Mouse (Mus musculus) embryo, embryonic 11.5 days (tissue): ENCODE results near the gene Enc1.
A peak's percentile ranks its signal among the peaks of the same experiment; 100 is the strongest.

ENCODE experiments used
- DNase-seq: peaks from one replicate; pipeline ENCODE4 v3.0.0-alpha.2; 2012; ENCODE audit warnings: low read depth, low spot score

Gene Enc1

GRCm38 (mm10) chr13:97240965-97241786 is at the start of gene Enc1:
Enc1 (plus strand) TSS chr13:97241105.
- peak; percentile 93 for DNase-seq

DNA sequence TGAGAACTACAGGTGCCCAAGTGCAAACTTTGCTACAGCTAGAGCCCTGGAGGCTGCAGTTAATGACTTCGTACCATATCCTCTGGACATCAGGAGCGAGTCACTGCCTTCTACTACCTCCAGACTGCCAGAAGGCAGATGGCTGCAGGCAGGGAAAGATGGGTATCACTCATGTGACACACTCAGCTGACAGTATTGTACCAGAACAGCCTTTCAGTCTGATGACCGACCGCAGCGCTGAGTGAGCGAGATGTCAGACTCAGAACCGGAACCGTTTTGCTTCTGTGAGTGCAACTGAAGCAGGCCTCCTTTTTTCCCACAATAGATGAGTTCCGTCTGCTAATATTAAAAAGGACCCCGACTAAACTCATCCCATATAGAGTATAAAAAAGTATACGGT is 48.3 kb upstream of the Enc1 start:
- DNase-seq = no peak

DNA sequence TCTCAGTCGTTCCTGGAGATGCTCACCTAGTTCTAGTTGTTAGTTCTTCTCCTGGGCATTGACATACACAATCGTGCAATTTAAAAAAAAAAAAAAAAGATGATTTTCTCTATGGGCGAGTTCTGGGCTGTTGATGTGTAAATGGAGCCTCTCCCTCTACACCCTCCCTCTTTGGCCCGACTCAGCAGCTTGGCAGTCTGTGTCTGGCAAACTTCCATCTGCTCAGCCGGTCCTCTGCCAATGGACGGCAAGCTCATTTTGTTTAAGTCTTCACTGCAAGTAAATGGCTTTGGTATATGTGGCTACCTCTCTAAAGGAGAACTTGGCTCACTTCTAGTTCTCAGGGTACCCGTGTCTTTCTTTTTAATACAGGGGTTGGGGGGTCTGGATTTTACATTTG is 47.5 kb upstream of the Enc1 start:
- no peak for DNase-seq

DNA sequence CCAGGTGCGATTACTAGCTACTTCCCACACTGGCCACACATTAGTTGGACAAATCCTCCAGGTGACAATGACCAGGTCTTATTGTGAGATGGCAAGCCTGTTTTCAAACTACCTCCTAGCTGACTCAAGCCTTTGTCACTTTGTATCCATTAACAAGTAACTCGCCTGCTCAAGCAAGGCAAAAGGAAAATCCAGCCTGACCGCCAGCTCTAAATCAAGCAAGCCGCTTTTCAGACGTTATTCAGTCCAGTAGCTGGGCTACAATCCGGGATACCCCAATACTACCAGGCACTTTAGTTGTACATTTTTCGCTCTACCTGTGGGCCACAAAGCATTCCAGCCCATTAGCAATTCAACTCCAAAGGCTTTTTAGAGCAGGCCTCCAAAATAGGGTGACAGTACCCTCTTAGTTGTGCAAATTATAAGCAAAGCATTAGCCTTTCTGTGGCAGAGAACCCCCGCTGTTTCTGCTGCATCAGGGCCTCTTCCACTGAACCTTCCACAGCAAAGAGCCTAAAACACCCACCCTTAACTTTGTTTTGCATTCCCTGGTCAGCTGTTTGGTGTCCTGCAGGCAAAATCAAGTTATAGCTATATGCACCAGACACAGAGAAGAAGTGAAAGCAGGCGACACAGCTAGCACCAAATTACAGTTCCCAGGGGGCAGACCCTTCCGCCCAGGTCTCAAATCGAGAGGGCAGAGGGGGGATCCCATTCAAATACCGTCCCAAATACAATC is 44.5 kb upstream of the Enc1 start:
- no peak for DNase-seq

DNA sequence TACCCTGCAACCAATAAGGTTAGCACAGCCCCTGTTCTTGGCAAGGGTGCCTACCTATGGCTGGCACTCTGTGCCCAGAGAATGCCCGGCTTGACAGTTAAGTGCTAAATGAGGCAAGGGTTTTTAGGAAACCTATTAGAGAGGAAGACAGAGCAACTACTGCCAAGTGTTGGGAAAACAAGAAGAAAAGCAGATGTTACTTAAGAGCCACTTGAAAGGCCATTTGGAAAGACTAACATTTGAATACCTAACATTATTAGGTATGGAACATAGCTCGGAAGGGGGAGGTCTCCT is 44.0 kb upstream of the Enc1 start:
- no peak for DNase-seq

DNA sequence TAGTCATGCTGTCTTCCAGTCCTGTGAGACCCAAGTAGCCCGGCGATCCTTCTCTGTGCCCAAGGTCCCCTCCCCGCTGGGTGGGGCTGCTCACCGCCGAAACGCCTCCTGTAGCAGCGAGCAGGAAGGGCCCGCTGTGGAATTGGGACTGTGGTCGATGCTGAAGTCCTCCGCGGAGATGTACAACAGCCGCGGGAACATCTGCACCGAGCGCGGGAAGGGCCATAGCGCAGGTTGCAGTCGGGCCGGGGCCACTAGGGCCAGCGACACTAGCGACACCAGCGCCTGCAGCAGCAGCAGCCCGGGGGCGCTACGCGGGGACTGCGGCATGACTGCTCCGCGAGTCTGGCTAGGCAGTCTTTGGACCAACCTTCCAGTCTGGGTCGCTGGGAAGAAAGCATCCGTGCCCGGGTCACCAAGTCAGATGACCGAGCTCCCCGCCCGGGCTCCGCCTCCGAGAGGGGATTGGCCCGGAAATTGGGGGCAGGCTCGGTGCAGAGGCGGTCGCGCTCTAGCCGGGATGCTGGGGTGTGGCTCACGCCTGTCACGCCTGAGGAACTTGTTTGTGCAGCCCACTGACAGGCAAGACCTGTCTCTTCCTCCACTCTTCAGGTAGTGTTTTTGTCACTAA is 42.9 kb upstream of the Enc1 start, which contains the start of gene Hexb:
TSS of gene Hexb (minus strand) at position 426 of the 631 bp plus-strand sequence.
- DNase-seq = peak; percentile 65

DNA sequence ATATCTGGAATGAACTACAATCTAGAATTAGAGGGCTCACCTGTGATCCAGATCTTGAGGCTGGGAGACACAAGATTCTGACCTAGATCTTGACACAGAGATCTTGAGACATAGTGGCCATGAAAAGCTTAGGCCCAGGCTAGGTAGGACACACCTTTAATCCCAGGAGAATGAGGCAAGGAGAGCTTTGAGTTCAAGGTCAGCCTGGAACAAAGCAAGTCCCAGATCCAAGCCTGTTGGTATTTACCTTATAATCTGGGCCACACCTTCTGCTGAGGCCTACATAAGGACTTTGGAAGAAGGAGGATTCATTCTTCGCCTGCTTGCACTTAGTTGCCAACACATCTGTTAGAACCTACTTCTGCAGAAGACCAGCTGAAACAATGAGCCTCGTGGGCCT is 41.8 kb upstream of the Enc1 start:
- no peak for DNase-seq

DNA sequence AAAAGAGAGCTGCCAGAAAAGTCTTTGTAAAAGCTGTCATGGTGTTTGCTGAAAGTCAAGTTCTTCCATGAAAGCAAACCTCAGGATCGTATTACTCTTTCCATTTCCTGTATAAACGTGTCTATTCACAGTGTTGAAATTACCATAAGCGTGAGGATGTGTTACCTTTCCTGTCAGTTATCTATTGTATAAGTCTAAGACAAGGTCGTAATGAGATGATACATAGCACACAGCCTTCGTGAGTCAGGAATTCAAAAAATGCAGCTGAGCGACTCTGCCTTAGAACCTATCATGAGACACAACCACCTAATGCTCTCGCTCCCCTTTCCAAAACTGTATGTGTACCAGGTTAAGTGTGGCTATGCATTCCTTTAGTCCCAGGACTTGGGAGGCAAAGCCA is 39.8 kb upstream of the Enc1 start:
- DNase-seq = no peak

DNA sequence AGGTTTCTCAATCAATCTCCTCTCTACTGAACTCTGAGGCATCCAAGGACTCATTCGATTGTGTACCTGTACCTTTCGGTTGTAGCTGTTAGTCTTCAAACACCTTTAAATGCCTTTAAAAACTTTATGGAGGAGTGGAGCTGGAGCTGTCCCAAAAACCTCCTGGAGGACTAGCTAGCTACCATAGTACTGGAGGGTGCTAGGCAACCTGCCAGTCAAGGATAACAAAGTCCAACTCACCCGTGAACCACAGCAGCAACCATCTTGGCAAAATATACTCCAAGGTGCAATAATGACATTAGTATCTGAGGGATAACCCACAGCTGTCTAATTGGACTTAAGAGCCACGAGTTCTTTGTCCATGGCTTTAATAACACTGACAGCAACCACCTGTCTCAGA is 39.0 kb upstream of the Enc1 start:
- DNase-seq = no peak

DNA sequence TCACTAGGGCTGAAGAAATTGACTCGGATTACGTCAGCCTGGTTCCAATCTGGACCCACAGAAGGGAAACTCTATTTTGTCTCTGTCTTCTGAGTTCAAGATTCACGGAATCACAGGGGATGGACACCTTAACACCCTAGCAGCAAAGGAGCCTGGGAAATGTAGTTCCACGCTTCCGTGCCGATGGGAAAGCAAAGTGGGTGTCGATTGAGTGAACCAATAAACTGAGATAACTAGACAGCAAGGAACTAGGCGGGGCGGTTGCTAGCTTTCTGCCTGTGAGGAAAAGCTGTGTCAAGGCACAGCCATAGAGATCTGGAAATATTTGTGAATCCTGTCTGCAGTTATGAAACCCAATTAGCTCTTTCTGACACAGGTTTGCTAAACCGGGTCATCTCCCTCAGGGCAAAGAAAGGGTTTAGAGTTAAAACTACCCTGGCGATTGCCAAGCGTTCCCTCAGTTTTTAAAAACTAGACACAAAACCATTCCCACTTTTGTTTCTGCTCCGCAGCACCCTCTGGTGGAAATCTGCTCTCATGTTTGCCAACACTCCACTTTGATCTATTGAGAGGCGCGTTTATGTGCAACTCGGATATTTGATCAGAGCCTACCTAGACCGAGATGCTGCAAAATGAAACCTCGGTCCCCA is 35.7 kb upstream of the Enc1 start:
- peak; percentile 68 for DNase-seq

DNA sequence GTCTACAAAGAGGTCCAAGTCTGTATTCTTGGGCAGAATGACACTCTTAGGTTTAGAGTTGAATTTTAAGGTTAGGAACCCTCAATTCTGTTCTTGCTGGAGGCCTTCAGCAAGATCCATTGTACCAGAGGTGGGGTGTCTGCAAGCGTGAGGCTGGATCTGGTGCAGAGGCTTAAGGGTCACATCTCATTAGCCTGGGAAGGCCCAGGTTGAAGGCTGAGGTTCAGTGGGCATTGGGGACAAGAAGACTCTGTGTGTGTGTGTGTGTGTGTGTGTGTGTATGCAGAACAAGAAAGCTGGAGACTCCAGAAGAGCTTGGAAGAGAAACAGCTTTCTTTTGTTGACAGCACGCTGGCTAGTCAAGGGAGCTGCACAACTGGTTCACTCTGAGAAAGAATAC is 34.9 kb upstream of the Enc1 start:
- no peak for DNase-seq

DNA sequence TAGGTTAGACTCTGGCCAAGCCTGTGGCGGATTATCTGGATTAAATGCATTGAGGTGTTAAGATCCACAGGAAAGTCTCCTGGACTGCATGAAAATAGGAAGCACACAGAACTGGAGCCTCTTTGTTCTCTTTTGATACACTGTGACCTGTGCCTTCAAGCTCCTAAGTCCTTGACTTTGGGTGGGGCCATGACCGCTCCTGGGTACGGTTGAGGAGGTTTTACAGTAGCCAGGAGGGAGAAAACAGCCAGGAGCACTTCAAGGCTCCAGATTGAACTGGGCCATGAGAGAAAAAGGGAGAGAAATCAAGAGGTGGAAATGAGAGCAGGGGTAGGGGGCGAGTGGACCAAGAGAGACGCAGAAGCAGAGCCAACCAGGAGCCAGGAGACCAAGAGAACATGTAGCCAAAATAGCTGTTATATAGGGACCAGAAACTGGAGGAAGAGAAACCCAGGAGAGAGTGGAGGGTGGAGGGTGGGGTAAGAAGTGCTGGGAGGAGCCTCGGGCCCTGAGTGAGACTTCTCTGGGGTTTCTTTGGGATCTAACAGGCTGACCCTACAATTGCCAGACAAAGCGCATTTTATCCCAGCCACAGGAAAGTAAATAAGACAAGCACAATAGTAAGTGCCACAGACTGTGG is 33.3 kb upstream of the Enc1 start:
- DNase-seq = no peak

DNA sequence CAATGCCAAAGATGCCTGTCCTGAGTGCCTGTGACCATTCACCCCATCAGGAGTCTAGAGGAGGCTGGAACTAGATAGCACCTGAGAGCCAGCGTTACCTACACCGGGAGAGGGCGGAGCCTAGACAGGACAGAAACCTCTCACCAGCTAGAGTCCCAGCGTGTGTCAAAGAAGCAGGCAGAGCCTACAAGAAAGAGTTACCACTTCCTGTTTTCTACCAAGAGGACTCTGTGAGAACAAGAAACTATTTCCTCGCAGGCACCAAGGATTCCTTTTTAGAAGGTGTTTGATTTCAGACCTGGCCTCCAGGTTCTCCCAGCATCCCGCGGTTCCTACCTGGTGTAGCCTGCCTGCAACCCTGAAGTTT is 32.8 kb upstream of the Enc1 start:
- DNase-seq = no peak

- DNase-seq = no peak
Observed at GRCm38 (mm10) chr13:97208500-97209010, 32.4 kb upstream of the Enc1 start.

- no peak for DNase-seq
Observed at GRCm38 (mm10) chr13:97214583-97215268, 26.2 kb upstream of the Enc1 start.

- no peak for DNase-seq
Observed at GRCm38 (mm10) chr13:97215563-97215962, 25.3 kb upstream of the Enc1 start.

GRCm38 (mm10) chr13:97216196-97216595 is 24.7 kb upstream of the Enc1 start:
- DNase-seq = no peak

- DNase-seq = no peak
Observed at GRCm38 (mm10) chr13:97220022-97220421, 20.9 kb upstream of the Enc1 start.

DNA sequence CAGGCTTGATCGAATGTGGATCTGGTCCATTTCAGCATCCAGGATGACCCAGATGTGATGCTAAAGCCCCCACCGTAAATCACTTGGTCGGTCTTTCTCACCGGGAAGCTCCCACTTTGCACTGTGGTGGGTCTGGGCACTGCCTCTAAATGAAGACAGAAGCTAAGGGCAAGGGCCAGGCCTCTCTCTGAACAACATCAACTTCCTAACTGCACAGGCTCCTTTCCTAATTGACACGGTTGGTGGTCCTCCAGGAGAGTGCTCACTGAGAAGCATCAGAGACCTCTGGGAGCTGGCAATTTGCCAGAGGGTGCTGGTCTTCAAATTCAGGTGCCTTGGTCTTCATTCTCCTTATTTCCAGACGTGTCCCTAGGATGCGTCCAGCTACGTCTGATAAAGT is 17.0 kb upstream of the Enc1 start:
- DNase-seq = no peak

DNA sequence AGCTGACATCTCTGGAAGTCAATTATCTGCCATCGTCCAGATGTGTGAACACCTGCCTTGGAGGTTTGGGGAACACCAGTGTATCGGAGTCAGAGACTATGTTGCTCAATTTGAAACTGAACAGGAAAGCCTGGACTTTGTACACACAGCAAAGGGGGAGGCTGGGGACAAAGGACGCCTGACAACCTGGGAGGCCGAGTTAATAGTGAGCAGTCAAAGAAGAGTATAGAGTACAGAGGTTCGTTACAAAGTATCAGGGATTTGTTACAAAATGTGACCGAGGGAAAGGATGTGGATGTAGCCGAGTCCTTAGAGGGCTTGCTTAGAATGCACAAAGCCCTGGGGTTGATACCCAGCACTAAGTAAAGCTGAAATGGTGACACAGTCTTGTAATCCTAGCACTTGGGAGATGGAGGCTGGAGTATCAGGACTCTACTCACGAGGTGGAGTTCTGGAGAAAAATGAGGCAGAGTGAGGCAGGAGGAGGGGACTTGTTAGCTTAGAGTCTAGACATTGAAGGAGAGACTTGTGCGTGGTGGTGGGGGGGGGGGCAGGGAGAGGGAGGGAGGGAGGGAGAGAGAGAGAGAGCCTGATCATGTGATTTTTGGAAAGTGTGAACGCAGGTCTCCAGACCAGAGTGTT is 16.4 kb upstream of the Enc1 start:
- no peak for DNase-seq

DNA sequence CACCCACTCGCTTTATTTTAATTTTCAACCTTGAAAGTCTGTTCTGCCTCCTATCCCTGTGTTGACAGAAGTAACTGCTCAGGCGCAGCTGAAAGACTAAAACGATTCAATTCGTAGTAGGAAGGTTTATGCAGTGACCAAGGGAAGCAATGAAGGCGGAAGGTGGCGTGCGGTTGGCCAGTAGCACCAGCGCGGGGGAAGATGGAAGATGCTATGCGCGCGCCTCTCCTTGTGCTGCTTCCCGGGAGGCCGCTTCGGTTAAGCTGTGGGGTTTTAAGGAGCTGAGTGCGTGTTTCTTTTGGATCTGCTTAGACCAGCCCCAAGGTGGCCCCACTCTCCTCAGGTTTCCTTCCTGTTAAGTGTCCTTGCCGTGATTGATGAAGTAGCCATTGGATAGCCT is 15.8 kb upstream of the Enc1 start:
- DNase-seq = no peak
